Mouse (Mus musculus) urinary bladder, postnatal 0 days (tissue): ENCODE measurements around the gene Pfdn5. TPM values are rescaled to one million over a fixed set of nuclear protein-coding genes. Genes with fewer than 3 reads are reported as not detected.

Source experiments
- polyA plus RNA-seq: library from polyadenylated mRNA; unstranded; fragments of >200 nt; fragmentation: Nextera tagmentation; extraction: Ambion mirVana; gene quantifications from 2 replicates; pipeline ENCODE4 v1.2.1, GENCODE M21; 2015

The Pfdn5 gene
- polyA plus RNA-seq: 296 and 317 TPM in 2 replicates

GRCm38 (mm10) chr15:102326022-102326576, at the start of gene Pfdn5:
TSS of gene Pfdn5 (plus strand) at chr15:102326116.

GRCm38 (mm10) chr15:102279092-102279782, 46.7 kb upstream of the Pfdn5 start, which contains the start of gene Mfsd5:
TSS of gene Mfsd5 (plus strand) at chr15:102279454.

GRCm38 (mm10) chr15:102295633-102296367, 30.1 kb upstream of the Pfdn5 start, which contains the start of gene Espl1:
TSS of gene Espl1 (plus strand) at chr15:102296266.

GRCm38 (mm10) chr15:102331610-102332015, 5.7 kb downstream of the Pfdn5 start, which contains the start of gene Myg1:
TSS of gene Myg1 (plus strand) at chr15:102331709.

GRCm38 (mm10) chr15:102350138-102350941, 24.4 kb downstream of the Pfdn5 start, which contains the start of gene Aaas:
TSS of gene Aaas (minus strand) at chr15:102350771.

GRCm38 (mm10) chr15:102366733-102367344, 40.9 kb downstream of the Pfdn5 start, which contains the start of gene Sp7:
TSS of gene Sp7 (minus strand) at chr15:102367182.

Other genes with a start within 250 kb of the Pfdn5 start
- 18.6 and 24.0 TPM in 2 replicates for gene Tns2, start 225.7 kb upstream of the Pfdn5 start, polyA plus RNA-seq
- 26.5 and 29.8 TPM in 2 replicates for gene Spryd3, start 189.9 kb upstream of the Pfdn5 start, polyA plus RNA-seq
- gene Igfbp6, start 181.8 kb upstream of the Pfdn5 start, polyA plus RNA-seq: 78.2 and 93.2 TPM in 2 replicates
- gene Soat2, start 175.6 kb upstream of the Pfdn5 start, polyA plus RNA-seq: 0.16 and 0.88 TPM in 2 replicates
- 21.3 and 21.8 TPM in 2 replicates for gene Zfp740, start 122.9 kb upstream of the Pfdn5 start, polyA plus RNA-seq
- 54.0 and 55.8 TPM in 2 replicates for gene Csad, start 121.4 kb upstream of the Pfdn5 start, polyA plus RNA-seq
- gene Itgb7, start 94.2 kb upstream of the Pfdn5 start, polyA plus RNA-seq: 1.2 and 2.5 TPM in 2 replicates
- 27.1 and 28.4 TPM in 2 replicates for gene Rarg, start 68.6 kb upstream of the Pfdn5 start, polyA plus RNA-seq
- gene Gm9918, start 55.6 kb upstream of the Pfdn5 start, polyA plus RNA-seq: 0.07 TPM in 1 of 2 replicates, not detected in the other
- gene Mfsd5, start 46.7 kb upstream of the Pfdn5 start, polyA plus RNA-seq: 81.9 and 85.2 TPM in 2 replicates
- gene Espl1, start 29.9 kb upstream of the Pfdn5 start, polyA plus RNA-seq: 4.2 and 5.0 TPM in 2 replicates
- 46.2 and 48.2 TPM in 2 replicates for gene Myg1, start 5.6 kb downstream of the Pfdn5 start, polyA plus RNA-seq
- 28.3 and 30.9 TPM in 2 replicates for gene Aaas, start 24.7 kb downstream of the Pfdn5 start, polyA plus RNA-seq
- gene Sp7, start 41.1 kb downstream of the Pfdn5 start, polyA plus RNA-seq: 0.24 TPM in 2 replicates
- 4.4 and 4.8 TPM in 2 replicates for gene Sp1, start 80.0 kb downstream of the Pfdn5 start, polyA plus RNA-seq
- gene Amhr2, start 119.3 kb downstream of the Pfdn5 start, polyA plus RNA-seq: 0.27 and 0.63 TPM in 2 replicates
- 111 and 151 TPM in 2 replicates for gene Prr13, start 132.9 kb downstream of the Pfdn5 start, polyA plus RNA-seq
- gene Pcbp2, start 144.4 kb downstream of the Pfdn5 start, polyA plus RNA-seq: 88.8 and 93.4 TPM in 2 replicates
- not detected in 2 replicates for gene Gm10337, start 177.6 kb downstream of the Pfdn5 start, polyA plus RNA-seq
- gene Map3k12, start 190.9 kb downstream of the Pfdn5 start, polyA plus RNA-seq: 4.6 TPM in 2 replicates
- gene Tarbp2, start 192.1 kb downstream of the Pfdn5 start, polyA plus RNA-seq: 39.6 and 40.1 TPM in 2 replicates
- gene Npff, start 198.8 kb downstream of the Pfdn5 start, polyA plus RNA-seq: 1.4 and 1.7 TPM in 2 replicates